Mouse (Mus musculus) urinary bladder, adult 18-20 months (tissue): ENCODE results near the gene Chrng.

Source experiments
- DNase-seq, 2 experiments: peaks; one replicate each; pipeline ENCODE4 v3.0.0; 2022; ENCODE audit warnings: low spot score in 2 of 2, mixed read lengths in 2 of 2

Chrng gene

DNA sequence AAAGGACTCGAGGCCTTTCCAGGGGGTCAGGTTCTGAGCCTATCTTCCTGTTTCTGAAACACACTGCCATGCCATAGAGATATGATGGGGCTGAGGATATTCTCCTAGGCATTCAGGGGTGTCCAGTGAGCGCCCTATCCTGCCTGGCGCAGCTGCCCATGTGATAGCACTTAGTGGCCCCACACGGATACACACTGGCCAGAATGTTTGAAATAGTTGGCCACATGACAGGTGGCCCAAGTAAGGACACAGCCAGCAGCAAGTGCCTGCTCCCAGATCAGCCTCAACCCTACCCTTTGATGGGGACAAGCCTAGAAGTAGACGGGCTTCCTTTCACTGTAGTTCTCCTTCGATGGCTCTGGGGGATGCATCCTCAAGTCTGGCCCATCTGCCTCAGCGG is at the start of gene Chrng:
Gene Chrng, plus strand, starts transcription at position 193 of the 400 bp plus-strand sequence.
- DNase-seq = no peak

DNA sequence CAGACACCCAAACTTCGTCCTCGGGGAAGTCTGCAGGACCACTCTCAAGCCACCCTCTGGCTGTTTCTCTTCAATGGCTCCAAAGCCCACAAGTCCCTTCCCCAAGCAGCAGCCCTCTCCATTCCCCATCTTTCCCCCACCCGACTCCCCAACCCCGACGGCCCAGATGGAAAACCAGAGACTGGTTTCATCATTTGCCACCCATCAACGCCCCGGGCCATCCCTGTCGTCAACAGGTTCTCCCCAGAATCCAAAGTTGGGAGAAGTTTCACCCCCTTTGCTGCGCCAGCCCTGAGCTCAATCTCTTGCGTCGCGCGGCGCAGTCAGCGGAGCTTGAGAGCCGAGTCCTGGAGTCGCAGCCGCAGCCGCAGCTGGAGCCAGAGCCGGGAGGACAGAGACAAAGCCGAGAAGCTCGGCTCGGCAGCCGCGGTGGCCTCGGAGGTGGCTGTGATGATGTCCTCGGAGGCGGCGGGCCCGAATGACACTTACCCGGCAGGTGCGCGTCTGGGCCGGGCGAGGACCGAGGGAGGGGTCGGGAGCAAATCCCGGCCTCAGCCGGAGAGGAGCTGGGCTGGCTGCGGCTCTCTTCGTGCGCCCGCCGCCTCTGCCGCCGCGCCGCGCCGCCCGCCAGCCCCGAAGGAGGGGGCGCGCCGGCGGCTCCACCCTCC is 48.8 kb upstream of the Chrng start:
- no peak for DNase-seq

DNA sequence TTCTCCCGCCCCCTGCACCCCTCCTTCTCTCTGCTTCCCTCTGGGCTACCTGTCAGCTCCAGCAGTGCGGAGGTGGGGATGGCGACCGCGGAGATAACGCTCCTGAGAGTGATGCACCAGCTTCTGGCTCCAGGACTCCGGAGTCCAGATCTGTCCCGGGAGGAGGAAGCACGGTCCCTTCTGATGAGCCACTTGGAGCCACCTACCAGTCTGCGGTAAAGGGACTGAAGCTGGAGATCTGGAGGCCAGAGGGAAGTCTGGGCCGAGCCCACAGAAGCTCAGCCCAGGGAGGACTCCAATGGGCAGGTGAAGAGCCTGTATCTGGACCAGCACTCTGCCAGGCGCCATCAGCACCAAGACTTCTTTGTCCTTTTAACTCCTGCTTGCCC is 48.3 kb upstream of the Chrng start, which contains the start of gene Ecel1:
Gene Ecel1, minus strand, starts transcription at position 323 of the 389 bp plus-strand sequence.
- no peak for DNase-seq

DNA sequence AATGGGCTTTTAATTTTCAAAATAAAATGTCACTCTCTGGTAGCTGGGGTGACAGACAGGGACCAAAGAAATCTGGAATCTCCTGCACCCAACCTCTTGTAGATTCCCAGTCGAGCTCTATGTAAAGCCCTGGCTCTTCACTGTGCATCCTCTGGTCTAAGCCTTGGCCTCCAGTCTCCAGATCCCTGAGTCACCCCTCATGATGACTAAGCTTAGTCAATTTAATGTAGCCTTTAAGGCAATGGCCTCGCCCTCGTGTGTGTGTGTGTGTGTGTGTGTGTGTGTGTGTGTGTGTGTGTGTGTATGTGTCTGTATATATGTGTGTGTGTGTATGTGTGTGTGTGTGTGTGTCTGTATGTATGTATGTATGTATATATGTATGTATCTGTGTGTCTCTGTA is 45.1 kb upstream of the Chrng start:
- DNase-seq = no peak

DNA sequence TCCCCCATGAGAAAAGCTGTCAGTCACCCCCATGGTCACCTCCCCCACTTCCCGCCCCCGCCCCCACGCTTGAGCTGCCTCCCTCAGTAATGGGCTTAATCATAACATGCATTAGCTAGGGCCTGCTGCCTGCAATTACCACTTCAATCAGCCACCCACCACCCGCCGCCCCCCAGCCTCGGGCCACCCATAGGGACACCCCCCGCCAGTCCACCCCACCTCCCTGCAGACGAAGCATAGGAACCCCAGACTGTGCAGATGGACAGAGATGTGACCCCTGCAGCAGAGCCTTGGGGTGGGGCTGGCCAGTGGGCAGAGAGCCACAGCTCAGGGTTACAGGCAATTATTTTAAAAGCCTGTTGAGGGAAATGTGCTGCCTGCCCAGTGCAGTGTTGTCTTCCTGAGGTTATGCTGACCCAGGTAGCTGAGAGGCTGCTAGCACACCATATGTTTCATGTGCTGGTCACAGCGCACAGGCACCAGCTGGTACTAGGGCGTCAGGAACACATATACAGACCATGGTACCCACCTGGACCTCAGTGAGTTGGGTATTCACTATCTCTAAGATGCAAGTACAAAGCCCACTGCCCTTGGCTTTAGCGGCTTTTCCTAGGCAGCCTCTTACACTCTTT is 40.2 kb upstream of the Chrng start:
- DNase-seq = no peak

DNA sequence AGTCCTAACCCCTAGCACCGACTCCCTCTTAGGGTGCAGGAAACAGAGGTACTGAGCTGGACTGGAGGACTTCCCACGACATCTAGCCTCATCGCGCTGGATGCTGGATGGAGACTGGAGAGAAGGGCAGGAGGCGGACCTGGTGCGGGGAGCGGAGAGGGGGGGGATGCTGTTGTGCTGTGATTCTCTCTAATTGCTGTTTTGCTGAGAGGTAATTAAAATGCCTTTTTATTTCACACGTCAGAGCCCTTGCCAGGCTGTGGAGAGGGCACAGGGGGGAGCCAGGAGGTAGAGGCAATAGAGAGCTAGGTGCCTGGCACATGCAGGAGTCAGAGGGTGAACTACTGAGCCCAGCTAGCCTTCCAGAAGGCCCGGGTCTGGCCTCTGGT is 39.7 kb upstream of the Chrng start:
- no peak for DNase-seq

DNA sequence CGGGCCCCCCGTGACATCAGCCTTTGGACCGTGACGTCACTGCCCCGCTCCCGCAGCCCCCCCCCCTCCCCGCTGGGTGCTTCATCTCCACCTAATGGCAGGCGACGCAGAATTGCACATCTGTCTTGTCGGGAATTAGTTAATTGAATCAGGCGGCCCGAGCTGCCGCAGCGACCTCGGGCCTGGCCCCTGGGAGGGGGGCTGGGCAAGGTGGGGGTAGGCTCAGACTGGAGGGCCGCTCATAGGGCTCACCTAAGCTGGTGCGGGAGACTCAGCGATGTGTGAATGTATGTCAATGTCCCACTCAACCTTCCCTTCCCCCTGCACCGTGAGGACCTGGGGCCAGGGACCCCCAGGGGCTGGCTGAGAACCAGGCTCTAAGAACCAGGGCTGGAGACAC is 34.0 kb upstream of the Chrng start:
- DNase-seq = no peak

DNA sequence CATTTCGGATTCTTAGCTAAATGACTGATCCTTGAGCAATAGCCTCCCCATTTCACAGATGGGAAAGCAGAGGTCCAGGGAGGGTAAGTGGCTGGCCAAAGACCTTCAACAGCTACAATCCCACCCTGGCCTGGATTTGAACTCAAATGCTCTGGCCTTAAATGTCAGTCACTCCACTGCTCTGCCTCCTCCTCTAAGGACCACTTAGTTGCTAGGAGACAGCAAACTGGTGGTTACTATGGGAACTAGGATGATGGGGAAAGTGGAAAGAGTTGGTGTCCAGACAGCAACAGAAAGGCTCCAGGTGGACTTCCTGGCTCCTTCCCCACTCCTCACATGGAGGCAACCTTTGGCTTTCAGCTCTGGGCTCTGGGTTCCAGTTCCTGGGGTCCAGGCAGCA is 33.1 kb upstream of the Chrng start:
- DNase-seq = no peak

DNA sequence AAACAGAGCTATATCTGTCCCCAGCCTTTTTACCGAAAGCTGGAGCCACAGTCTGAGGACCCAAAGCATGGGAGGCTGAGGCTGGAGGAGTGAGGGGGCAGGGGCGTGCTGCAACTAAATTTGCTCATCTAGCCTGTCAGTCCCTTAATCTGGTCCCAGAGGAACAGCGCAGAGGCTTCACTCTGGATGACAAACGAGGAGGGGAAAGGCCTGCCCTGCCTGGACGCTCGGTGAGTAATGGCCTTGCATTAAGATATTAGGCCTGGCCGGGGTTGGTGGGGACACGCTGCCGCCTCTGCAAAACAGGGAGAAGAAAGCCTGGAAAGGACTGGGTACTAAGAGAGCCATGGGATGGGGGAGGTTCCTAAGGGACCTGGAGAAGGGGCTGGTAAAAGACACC is 32.1 kb upstream of the Chrng start:
- DNase-seq = no peak

DNA sequence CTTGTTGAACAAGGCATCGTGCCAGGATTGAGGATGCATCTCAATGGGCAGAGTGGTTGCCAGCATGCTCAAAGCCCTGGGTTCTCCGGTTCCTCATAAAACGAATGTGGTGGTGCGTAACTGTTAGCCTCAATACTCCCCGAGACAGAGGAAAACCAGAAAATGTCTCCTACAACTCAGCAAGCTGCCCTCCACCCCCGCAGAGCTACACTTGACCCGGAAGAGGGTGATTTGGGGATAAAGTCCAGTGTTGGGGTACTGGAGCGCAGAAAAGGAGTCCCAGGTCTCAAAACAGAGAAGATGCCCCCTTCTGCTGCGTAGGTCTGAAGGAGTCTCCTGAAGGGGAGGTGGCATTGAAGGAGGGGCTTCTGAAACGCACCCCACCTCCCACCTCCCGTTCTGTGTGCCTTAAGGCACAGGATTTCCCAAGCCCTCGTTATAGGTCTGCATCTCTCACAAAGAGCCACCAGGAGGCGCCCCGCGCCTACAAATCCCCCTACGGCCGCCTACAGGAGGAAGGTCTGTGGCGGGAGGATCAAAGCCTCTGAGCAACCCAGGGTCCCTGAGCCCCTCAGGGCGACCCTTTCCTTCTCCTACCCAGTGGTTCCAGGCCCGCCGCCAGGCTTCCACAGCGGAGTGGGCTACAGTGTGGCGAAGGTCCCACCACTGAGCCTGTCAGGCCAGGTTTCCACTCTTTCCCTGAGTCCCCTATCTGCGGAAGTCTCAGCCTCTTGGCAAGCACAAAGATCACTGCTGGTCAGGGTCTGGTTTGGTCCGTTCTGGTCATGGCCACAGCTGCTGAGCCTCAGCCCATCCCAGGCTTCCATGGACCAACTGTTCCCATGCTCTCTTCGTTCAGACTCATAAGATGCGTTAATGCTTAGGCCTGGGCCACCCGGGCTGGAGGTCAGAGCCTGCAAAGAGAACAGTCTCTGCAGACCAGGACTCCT is 30.2 kb upstream of the Chrng start:
- DNase-seq = peak; percentile 14 to 28

DNA sequence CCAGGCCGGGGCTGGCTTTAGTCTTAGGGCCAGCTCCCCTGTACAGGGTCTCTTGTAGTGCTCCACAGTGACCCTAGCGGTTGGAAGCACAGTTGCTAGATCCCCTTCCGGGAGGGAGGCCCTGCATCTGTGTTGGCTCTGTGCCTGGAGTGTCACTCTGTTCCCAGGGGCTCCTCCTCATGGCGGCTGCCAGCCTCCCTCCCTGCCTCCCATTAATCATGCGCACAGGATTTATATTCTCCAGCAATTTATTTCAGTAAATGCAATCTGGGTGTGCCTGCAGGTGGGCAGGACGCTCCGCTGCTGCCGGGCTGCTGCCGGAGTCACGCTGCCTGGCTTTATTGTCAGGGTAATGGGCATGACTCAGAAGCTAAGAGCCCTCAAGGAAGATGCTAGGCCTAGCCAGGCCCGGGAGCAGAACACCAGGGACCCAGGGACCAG is 28.6 kb upstream of the Chrng start:
- no peak for DNase-seq

DNA sequence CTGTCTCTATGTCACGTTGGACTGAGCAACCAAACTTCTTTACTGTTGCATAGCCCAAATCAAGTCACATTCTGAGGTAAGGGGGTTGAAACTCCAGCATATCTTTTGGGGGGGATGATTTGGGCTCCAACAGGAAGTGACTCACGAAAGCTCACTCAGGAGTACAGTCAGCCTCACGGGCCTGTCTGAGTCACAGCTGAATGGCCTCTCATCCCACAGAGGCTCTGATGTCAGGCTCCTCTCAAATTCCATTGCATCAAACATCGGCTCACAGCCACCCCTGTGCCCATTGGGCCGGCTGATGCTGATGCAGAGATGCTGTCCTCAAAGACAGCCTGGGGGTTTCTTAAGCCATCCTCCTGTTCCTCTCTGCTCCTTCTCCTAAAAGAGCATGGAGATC is 23.6 kb upstream of the Chrng start:
- no peak for DNase-seq

DNA sequence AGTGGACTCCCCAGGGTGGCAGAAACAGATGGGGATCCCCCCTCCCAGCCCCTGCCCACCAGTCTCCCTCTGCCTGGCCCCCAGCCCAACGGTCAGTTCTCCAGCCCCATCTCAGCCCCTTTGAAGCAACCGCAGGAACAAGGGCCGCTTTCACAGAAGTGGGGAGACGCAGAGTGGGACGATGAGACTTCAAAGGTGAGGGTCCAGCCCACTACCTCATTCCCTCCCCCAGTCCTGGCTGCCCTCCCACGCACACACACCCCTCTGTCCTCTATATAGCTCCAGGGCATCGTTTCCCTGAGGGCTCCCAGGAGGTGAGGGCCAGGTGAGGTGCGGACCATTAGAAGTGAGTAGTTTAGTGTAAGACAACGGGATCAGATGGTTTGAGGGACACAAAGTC is 21.4 kb upstream of the Chrng start, which contains the start of gene Prss56:
Gene Prss56, plus strand, starts transcription at position 301 of the 400 bp plus-strand sequence.
- no peak for DNase-seq

DNA sequence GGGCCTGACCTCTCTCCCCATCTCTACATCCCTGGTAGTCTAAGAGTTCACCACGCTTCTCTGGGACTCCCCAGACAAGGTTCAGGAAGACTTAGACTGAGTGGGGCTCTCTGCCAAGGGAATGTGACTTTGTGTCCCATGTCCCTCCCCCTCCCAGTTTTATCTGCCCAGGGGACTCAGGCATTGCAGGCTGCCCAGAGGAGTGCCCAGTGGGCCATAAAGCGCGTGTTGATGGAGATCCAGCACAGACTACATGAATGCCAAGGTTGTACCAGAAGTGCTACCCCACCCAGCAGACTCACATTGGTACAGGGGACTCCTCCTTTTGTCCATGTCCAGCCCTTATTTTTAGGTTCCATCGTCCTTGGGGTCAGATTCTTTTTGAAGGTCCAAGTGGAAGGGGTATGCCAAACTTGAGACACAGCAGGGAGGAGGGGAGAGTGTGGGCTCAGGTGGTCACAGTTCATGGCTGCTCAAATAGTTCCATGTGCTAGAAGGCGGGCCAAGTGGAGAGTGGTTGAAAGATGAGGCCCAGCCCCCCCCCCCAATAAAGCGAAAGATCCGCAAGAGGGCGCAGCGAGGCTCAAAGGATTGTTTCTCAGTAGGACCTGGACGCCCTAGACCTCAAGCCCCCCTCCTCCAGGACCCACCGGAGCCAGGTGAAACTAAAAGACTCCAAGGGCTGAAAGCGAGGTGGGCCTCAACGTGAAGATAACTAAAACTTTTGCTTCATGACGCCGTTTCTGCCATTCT is 20.3 kb upstream of the Chrng start:
- DNase-seq = no peak

DNA sequence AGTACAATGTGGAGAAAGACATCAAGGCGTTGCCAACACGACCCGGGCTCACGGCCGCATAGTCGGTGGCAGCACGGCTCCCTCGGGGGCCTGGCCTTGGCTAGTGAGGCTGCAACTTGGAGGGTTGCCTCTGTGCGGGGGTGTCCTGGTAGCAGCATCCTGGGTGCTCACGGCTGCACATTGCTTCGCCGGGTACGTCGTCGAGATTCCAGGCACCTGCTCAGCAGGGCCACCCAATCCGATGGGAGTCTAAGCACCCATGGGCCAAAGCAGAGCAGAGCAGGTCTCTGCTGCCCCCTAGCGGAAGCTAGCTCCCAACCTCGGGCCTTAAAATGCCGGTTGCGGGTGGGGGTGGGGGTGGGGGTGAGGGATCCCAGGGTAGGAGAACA is 19.7 kb upstream of the Chrng start:
- peak in 1 of 2 experiments; percentile 46 for DNase-seq

DNA sequence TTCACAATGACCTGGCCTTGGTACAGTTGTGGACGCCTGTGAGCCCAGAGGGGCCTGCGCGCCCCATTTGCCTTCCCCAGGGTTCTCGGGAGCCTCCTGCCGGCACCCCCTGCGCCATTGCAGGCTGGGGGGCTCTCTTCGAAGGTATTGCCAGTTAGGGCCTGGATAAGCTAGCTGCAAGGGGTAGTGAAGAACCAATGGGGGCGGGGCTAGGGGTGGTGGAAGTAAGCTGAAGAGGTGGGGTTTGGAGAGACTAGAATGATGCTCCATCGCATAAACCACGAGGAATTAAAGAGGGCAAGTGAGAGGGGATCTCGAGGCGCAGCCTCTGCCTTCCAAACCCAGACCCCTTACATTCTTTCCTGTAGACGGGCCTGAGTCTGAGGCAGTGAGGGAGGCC is 18.9 kb upstream of the Chrng start:
- no peak for DNase-seq

DNA sequence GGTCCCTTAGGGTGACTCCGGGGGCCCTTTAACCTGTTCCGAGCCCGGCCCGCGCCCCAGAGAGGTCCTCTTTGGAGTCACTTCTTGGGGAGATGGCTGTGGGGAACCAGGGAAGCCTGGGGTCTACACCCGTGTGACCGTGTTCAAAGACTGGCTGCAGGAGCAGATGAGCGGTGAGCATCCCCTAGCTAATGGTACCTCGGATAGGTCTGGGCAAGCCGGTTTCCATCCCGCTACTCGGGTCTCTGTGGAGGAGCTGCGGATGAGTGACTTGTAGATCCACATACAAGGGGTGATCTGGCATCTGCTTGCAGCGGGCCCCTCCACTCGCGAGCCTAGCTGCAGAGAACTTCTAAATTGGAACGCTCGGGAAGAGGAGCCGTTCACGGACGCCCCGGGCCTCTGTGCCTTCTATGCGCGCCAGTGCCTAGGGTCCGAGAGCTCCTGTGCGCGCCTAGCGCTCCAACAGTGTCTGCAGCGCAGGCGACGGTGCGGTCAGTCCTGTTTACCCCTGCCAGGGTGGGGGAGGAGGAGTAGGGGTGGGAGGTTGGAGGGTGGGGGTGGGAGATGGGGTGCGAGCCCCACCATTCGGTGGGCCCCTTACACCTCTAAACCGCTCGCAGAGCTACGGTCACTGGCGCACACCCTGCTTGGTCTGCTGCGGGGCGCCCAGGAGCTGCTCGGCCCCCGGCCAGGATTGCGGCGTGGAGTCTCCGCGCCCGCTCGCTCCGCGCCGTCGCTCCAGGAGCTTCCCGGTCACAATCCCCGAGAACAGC is 18.0 kb upstream of the Chrng start:
- peak in 1 of 2 experiments; percentile 22 for DNase-seq

DNA sequence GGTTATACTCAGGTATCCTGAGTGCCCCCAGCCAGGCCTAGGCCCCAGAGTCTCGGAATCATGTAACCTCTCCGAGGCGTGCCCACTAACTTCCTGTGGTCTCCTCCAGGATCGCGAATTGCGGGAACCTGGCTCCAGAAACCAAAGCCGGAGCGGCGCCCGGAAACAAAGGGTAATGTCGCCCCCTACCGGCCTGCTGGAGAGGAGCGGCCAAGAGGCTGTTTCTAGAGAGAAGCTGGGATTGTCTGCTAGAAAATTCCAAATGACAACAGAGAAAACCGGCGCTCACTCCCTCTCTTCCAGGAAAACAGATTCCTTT is 17.5 kb upstream of the Chrng start:
- DNase-seq = peak; percentile 39 to 49

DNA sequence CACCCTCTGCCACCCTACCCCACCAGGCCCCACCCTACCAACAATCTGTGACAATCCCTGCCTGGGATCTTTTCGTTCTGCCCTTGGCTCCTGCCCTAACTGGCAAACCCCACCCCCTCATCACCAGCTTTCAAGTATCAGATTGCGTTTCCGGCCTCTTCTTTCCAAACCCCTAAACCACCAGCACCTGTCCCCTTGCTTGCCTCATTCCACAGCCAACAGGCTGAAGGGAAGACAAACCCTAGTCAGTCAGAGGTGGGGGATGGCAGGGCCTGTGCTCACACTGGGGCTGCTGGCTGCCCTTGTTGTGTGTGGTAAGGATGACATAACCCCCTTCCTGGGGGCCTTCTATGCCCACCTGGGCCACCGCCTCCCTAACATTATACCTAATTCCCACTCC is 14.0 kb upstream of the Chrng start, which contains the start of gene Chrnd:
Gene Chrnd, plus strand, starts transcription at position 179 of the 400 bp plus-strand sequence.
- no peak for DNase-seq

DNA sequence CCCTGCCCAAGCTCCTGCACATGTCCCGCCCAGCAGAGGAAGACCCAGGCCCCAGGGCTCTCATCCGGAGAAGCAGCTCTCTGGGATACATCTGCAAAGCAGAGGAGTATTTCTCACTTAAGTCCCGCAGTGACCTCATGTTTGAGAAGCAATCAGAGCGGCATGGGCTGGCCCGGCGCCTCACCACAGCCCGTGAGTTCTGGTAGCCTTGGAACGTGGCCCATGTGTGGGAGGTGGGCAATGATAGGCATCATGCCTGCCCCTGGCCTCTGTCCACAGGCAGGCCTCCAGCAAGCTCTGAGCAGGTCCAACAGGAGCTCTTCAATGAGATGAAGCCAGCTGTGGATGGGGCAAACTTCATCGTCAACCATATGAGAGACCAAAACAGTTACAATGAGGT is 7.2 kb upstream of the Chrng start:
- DNase-seq = no peak
